Mouse (Mus musculus) cerebellum, adult 2 months (tissue): Measurements from ENCODE around the gene Prex1. TPM values are rescaled to one million over a fixed set of nuclear protein-coding genes. Genes with fewer than 3 reads are reported as not detected.

Experiments
- DNase-seq, 2 experiments: peaks; one replicate each; pipeline ENCODE4 v3.0.0; 2021
- H3K27ac ChIP-seq: fragments of 200-500 bp; 2 replicates; pipeline ENCODE4 v1.5.1; 2012; ENCODE audit warnings: low read length, control low read depth, inconsistent platforms; ENCODE audit not compliant: insufficient read depth
- H3K27me3 ChIP-seq: fragments of 200-500 bp; 2 replicates; pipeline ENCODE4 v1.6.1; 2012; ENCODE audit warnings: inconsistent platforms, mild to moderate bottlenecking, low read length, moderate library complexity; ENCODE audit not compliant: control insufficient read depth, insufficient read depth
- H3K4me1 ChIP-seq: fragments of 200-500 bp; 2 replicates; pipeline ENCODE4 v1.6.1; 2011; ENCODE audit warnings: low read length; ENCODE audit not compliant: control insufficient read depth, insufficient read depth
- H3K4me3 ChIP-seq: fragments of 200-500 bp; replicated peaks from 2 replicates; pipeline ENCODE3; 2011; ENCODE audit warnings: mild to moderate bottlenecking, low read depth, low read length, control low read depth; ENCODE audit not compliant: insufficient read depth
- CTCF ChIP-seq: fragments of 200-500 bp; IDR thresholded peaks from 2 replicates; pipeline ENCODE4 v1.5.1; 2011; ENCODE audit warnings: low read depth, mild to moderate bottlenecking, control low read depth, low read length, moderate library complexity, borderline replicate concordance; ENCODE audit not compliant: insufficient read depth
- POLR2A ChIP-seq: fragments of 200-500 bp; IDR thresholded peaks from 2 replicates; pipeline ENCODE4 v1.6.1; 2011; ENCODE audit warnings: low read length, control low read depth, borderline replicate concordance; ENCODE audit not compliant: insufficient read depth
- WGBS: fragments of 180-500 bp; shearing (Covaris S2); methylation state at CpG from one replicate; pipeline ENCODE4 v1.1.7; 2018; 5-methylcytosine and 5-hydroxymethylcytosine counted together
- polyA plus RNA-seq: library from polyadenylated mRNA; depleted of rRNA; stranded (reverse); fragments of >200 nt; gene quantifications from 2 replicates; pipeline ENCODE4 v1.2.3, GENCODE M21; 2012

Gene Prex1
- polyA plus RNA-seq, 1 experiment: 70.1 TPM

- TF ChIP-seq POLR2A (no peak), CTCF (no peak)
- no peak overlapping the region for H3K27ac ChIP-seq
- H3K4me3 ChIP-seq: no peak overlapping the region
- H3K4me1 ChIP-seq: no peaks in the 10 kb centered on the region
- 85% methylated on average over 3 of the region's 3 CpGs for WGBS
- no peak for DNase-seq
- no peaks in the 10 kb centered on the region for H3K27me3 ChIP-seq
Observed at GRCm38 (mm10) chr2:166584491-166584890, 129.1 kb downstream of the Prex1 start.

DNA sequence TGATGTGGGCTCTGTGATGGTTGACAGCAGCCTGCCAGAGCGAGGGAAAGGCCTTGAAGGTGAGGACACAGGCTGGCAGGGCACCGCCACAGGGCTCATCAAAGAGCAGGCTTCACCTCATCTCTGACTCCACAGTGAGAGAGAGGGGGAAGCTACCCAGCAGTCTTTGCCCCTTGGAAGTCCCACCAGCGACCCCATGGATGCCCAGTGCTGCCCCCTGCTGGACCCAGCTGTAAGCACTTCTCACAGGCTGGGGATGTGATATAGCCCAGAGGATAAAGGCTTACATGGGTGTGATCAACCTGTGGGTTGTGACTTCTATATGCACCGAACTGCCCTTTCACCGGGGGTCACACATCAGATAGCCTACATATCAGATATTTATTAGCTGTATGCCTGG is 130.3 kb downstream of the Prex1 start:
- Histone ChIP-seq H3K27me3 (no peaks in the 10 kb centered on the region), H3K27ac (no peak overlapping the region), H3K4me3 (no peak overlapping the region), H3K4me1 (no peaks in the 10 kb centered on the region)
- WGBS: 95% methylated on average over 5 of the region's 5 CpGs
- DNase-seq: no peak
- no peak for TF ChIP-seq POLR2A
- no peak for TF ChIP-seq CTCF

- 81% methylated on average over 21 of the region's 21 CpGs for WGBS
- Histone ChIP-seq H3K4me3 (no peak overlapping the region), H3K4me1 (no peaks in the 10 kb centered on the region), H3K27ac (no peak overlapping the region), H3K27me3 (no peaks in the 10 kb centered on the region)
- TF ChIP-seq CTCF: no peak
- TF ChIP-seq POLR2A: no peak
- no peak for DNase-seq
Observed at GRCm38 (mm10) chr2:166581881-166582583, 131.6 kb downstream of the Prex1 start.

GRCm38 (mm10) chr2:166579793-166580192 is 133.8 kb downstream of the Prex1 start:
- no peak for DNase-seq
- no peak overlapping the region for H3K4me3 ChIP-seq
- TF ChIP-seq POLR2A (no peak), CTCF (no peak)
- H3K27ac ChIP-seq: no peak overlapping the region
- no peaks in the 10 kb centered on the region for H3K27me3 ChIP-seq
- no peaks in the 10 kb centered on the region for H3K4me1 ChIP-seq
- 91% methylated on average over 5 of the region's 5 CpGs for WGBS

GRCm38 (mm10) chr2:166579361-166579760 is 134.3 kb downstream of the Prex1 start:
- WGBS: 89% methylated on average over 10 of the region's 10 CpGs
- TF ChIP-seq POLR2A (no peak), CTCF (no peak)
- H3K4me1 ChIP-seq: no peaks in the 10 kb centered on the region
- no peaks in the 10 kb centered on the region for H3K27me3 ChIP-seq
- H3K27ac ChIP-seq: no peak overlapping the region
- DNase-seq: no peak
- H3K4me3 ChIP-seq: no peak overlapping the region

GRCm38 (mm10) chr2:166575419-166575818 is 138.2 kb downstream of the Prex1 start:
- Histone ChIP-seq H3K4me1 (no peaks in the 10 kb centered on the region), H3K27me3 (no peaks in the 10 kb centered on the region), H3K4me3 (no peak overlapping the region), H3K27ac (no peak overlapping the region)
- peak; percentile 73 to 81 for DNase-seq
- WGBS: 11% methylated on average over 17 of the region's 17 CpGs
- no peak for TF ChIP-seq POLR2A
- no peak for TF ChIP-seq CTCF

GRCm38 (mm10) chr2:166574934-166575333 is 138.7 kb downstream of the Prex1 start:
- WGBS: 7% methylated on average over 7 of the region's 7 CpGs
- H3K4me3 ChIP-seq: no peak overlapping the region
- no peak overlapping the region for H3K27ac ChIP-seq

DNA sequence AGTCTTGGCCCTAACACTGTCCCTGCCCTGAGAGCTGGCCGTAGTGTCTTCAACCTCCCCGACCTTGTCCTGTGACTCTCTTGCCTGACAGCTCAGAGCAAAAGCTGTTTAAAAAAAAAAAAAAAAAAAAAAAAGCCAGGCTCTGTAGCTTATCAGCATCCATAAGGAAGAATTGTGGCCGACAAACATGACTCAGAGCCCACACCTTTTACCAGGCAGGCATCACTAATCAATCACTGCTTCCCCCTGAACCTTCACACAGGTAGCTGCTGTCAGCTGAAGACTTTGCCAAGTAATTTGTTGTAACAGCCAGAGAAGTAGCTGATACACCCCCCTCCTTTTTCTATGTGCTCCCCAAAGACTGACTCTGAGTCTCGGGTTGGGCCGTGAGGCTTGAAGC is 140.0 kb downstream of the Prex1 start:
- WGBS: 97% methylated on average over 5 of the region's 5 CpGs
- no peaks in the 10 kb centered on the region for H3K27me3 ChIP-seq
- no peak overlapping the region for H3K4me3 ChIP-seq
- H3K27ac ChIP-seq: no peak overlapping the region
- DNase-seq: no peak
- no peaks in the 10 kb centered on the region for H3K4me1 ChIP-seq
- no peak for TF ChIP-seq CTCF
- no peak for TF ChIP-seq POLR2A

More at GRCm38 (mm10) chr2:166574934-166575333, 138.7 kb downstream of the Prex1 start:
- no peaks in the 10 kb centered on the region for H3K4me1 ChIP-seq
- H3K27me3 ChIP-seq: no peaks in the 10 kb centered on the region
- peak; percentile 51 to 73 for DNase-seq
- TF ChIP-seq CTCF: peak; percentile 78
- TF ChIP-seq POLR2A: no peak
